ENCODE assay signal across 8 mouse cellular contexts in the genomic region with DNA sequence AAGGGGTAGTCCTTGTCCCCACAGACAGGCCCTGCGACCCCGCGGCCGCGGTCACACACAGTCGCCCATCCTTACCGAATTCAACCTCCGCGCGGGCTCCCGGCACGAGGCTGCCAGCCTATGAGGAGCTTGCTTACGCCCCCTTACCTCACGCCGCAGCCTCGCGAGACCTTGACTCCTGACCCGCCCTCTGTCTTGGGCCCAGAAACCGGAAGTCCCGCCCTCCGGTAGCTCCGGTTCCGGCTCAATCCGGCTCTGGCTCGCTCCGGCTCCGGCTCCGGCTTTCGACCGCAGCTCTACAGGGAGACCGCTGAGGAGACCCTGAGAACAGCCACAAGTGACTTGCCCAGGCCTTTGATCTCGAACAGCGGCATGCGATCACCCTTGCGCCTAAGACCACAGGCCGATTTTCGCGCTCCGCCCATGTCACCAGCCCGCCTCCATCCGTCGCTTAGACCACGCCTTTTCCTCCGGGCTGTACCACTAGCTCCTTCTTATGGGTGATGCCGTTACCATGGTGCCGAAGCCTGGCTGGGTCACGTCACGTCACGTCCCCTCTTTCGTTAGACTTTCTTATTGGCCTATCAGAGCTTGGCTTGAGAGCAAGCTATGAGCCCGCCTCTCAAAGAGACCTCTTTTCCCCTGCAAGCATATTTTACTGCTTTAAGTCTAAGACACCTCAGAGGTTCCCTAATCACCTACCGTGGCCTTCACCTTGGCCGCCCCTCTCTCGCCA. TPM values are rescaled to one million over a fixed set of nuclear protein-coding genes. Genes with fewer than 3 reads are reported as not detected.
DNase-seq lines count a peak whose midpoint lies in the region; ATAC-seq lines count a peak whose summit lies in the region.

A gene (minus strand): TSS at position 454 of the 736 bp plus-strand sequence.

- peak within 1 kb of the TSS; percentile 67 for H3K4me2 ChIP-seq in lung, embryonic 16.5 days (ENCODE audit: low read depth, low read length)

- H3K9me3 ChIP-seq in lung, embryonic 16.5 days (ENCODE audit: control insufficient read depth, low read length), result no peaks in the 10 kb centered on the region

- H3K4me3 ChIP-seq in lung, embryonic 16.5 days (ENCODE audit: low read length), result peak within 1 kb of the TSS; percentile 59

- H3K27ac ChIP-seq in lung, embryonic 16.5 days (ENCODE audit: low read length), result peak within 1 kb of the TSS; percentile 91

- no peaks in the 10 kb centered on the region for H3K4me1 ChIP-seq in lung, embryonic 16.5 days (replicated peaks; ENCODE audit: control insufficient read depth, insufficient read depth, low read length)

- H3K27me3 ChIP-seq in lung, embryonic 16.5 days (ENCODE audit: control insufficient read depth, insufficient read depth, low read depth, low read length), result no peaks in the 10 kb centered on the region; the same call in 1 of the 2 replicates

- H3K9ac ChIP-seq in lung, embryonic 16.5 days (ENCODE audit: low read length), result peak within 1 kb of the TSS; percentile 76

- 20% methylated on average over 41 of the region's 54 CpGs for WGBS in lung, embryonic 16.5 days

- no peaks in the 10 kb centered on the region for H3K36me3 ChIP-seq in lung, embryonic 16.5 days (ENCODE audit: control insufficient read depth, insufficient read depth, low read length)

- DNase-seq in MEL-GATA-1-ER (ENCODE audit: extremely low read depth, low read depth), result peak; percentile 98
- DNase-seq in cerebellum, adult 8-10 months, result peak; percentile 91
- peak; percentile 92 for DNase-seq in forelimb bud, embryonic 11.5 days (ENCODE audit: low read depth, low spot score)
- peak; percentile 88 for DNase-seq in layer of hippocampus, adult 9-10 months (ENCODE audit: low spot score)
- DNase-seq in ovary, postnatal 10 days (ENCODE audit: low spot score), result peak; percentile 68
- DNase-seq in thymus, postnatal 10 days (ENCODE audit: low spot score in 2 of 2), result peak; percentile 87 to 89

- ATAC-seq in hematopoietic stem cell, adult 5-6 weeks (replicated peaks in 1 of 2; ENCODE audit: insufficient read depth in 1 of 2, low FRiP score in 2 of 2, low TSS enrichment in 1 of 2, low read depth in 1 of 2, poor library complexity in 2 of 2, severe bottlenecking in 2 of 2), result peak; percentile 99
- ATAC-seq in lung, embryonic 16.5 days (ENCODE audit: low read depth), result peak; percentile 99

RNA-seq across cellular contexts. Expression of the gene that starts here (rescaled TPM):
- 14.9 and 21.8 TPM in 2 replicates for total RNA-seq in hematopoietic stem cell, adult 5-6 weeks (2017)
- 22.0 and 28.4 TPM in 2 replicates for polyA plus RNA-seq in lung, embryonic 16.5 days (2015; fragmentation: Nextera tagmentation; extraction: Ambion mirVana)

Comparison
In these comparisons a context has a peak if more than half of its experiments do, and no peak if none do; other contexts are left out.
1. Peak in every context shown above with its lines: DNase-seq, ATAC-seq, H3K4me3 ChIP-seq and H3K27ac ChIP-seq.